ENCODE assay signal across 8 mouse cellular contexts in the genomic region with DNA sequence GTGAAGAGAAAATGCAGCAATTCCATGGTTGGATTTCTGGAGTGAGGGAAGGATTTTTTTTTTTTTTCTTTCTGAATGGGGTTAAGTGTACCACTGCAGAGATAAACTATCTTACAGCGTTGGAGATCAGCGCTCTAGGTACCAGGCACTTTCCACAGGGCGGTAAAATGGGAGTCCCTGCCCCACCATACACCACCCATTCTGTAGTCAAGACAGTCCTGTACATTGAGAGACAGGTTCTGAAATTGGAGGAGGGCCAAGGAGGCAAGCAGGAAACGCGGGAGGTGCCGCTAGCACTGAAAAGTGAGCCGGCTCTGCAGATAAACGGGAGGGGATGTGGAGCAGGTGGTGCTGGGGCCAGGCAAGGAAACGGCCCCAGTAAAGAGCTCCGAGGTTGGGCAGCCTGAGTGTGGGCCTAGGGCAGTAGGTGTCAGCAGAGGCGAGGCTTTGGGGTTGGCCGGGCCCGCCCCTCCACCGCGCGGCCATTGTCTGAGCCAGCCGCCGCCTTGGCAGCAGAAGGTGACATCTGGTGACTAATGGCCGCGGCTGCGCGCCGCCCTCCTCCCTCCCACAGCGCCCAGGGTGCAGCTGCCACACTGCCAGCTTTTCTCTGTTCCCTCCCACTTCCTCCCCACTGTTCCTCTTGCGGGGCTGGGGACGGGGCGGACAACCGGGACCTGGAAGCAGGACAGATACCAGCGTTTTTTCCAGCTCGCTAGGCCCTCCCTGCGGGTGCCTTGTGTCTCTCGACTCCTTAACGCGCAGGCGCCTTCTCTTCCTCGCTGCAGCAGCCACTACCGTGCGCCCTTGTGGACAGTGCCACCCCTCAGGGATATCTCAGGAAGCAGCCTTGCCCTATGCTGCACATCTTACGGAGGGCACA.
DNase-seq lines count a peak whose midpoint lies in the region; ATAC-seq and TF ChIP-seq lines count a peak whose summit lies in the region.

No protein-coding gene starts in this region.

- peak; percentile 84 for TF ChIP-seq CTCF in C2C12 (IDR thresholded peaks at IDR 0.05; ENCODE audit: control insufficient read depth, insufficient read depth, insufficient read length)

- H3K4me2 ChIP-seq in heart, embryonic 14.5 days (ENCODE audit: low read length), result peak overlapping the region; percentile 68
- H3K4me2 ChIP-seq in liver, embryonic 11.5 days, result peak overlapping the region; percentile 65
- peak overlapping the region; percentile 79 for H3K4me2 ChIP-seq in myocyte (ENCODE audit: low read depth)

- no peaks in the 10 kb centered on the region for H3K9me3 ChIP-seq in forebrain, embryonic 10.5 days
- H3K9me3 ChIP-seq in heart, embryonic 14.5 days (ENCODE audit: control insufficient read depth, low read length), result no peaks in the 10 kb centered on the region
- no peaks in the 10 kb centered on the region for H3K9me3 ChIP-seq in liver, embryonic 11.5 days (ENCODE audit: control insufficient read depth, low read length)

- H3K79me2 ChIP-seq in C2C12 (ENCODE audit: control insufficient read depth, insufficient read depth), result no peaks in the 10 kb centered on the region
- no peaks in the 10 kb centered on the region for H3K79me2 ChIP-seq in myocyte (ENCODE audit: control insufficient read depth, insufficient read depth)

- peaks cover 29% of the 10 kb centered on the region for H3K4me1 ChIP-seq in forebrain, embryonic 10.5 days
- peaks cover 9 to 17% of the 10 kb centered on the region in 2 experiments for H3K4me1 ChIP-seq in heart, embryonic 14.5 days (ENCODE audit: control insufficient read depth in 2 of 2, insufficient read depth in 2 of 2, low read length in 2 of 2)
- H3K4me1 ChIP-seq in liver, embryonic 11.5 days (replicated peaks; ENCODE audit: control insufficient read depth, insufficient read depth, low read length), result no peaks in the 10 kb centered on the region

- ATAC-seq in heart, embryonic 14.5 days (ENCODE audit: insufficient number of reproducible peaks, insufficient read depth, low FRiP score, low read depth), result peak; percentile 95
- ATAC-seq in liver, embryonic 11.5 days (replicated peaks; ENCODE audit: low FRiP score), result peak; percentile 88

- peak; percentile 48 for TF ChIP-seq POLR2A in myocyte (IDR thresholded peaks at IDR 0.05; ENCODE audit: insufficient read length, low read depth)

- H3K27me3 ChIP-seq in C2C12 (ENCODE audit: control insufficient read depth, insufficient read depth, insufficient read length) (no peaks in the 10 kb centered on the region), myocyte (ENCODE audit: control insufficient read depth, insufficient read depth, insufficient read length) (no peaks in the 10 kb centered on the region)
- peaks cover 9% of the 10 kb centered on the region for H3K27me3 ChIP-seq in forebrain, embryonic 10.5 days (ENCODE audit: poor library complexity, severe bottlenecking)
- H3K27me3 ChIP-seq in heart, embryonic 14.5 days (ENCODE audit: control insufficient read depth, insufficient read depth, low read length), result no peaks in the 10 kb centered on the region
- no peaks in the 10 kb centered on the region for H3K27me3 ChIP-seq in liver, embryonic 11.5 days (replicated peaks; ENCODE audit: control insufficient read depth, insufficient read depth, low read length)

- DNase-seq in brain, embryonic 18.5 days (ENCODE audit: low read depth, low spot score), result peak; percentile 81
- DNase-seq in forebrain, embryonic 10.5 days (ENCODE audit: extremely low spot score, low spot score), result peak; percentile 89
- peak; percentile 92 for DNase-seq in kidney, postnatal 10 days
- DNase-seq in liver, embryonic 11.5 days (ENCODE audit: low spot score), result peak; percentile 81
- DNase-seq in spleen, postnatal 4 days (ENCODE audit: low spot score in 2 of 2), result peak; percentile 67 to 84

- H3K79me3 ChIP-seq in C2C12 (ENCODE audit: low read depth), result no peaks in the 10 kb centered on the region

- peak overlapping the region; percentile 81 for H3K9ac ChIP-seq in heart, embryonic 14.5 days (ENCODE audit: low read length)
- H3K9ac ChIP-seq in liver, embryonic 11.5 days (ENCODE audit: low read depth, low read length), result peak overlapping the region; percentile 53

- peak overlapping the region; percentile 97 for H3K27ac ChIP-seq in forebrain, embryonic 10.5 days
- H3K27ac ChIP-seq in heart, embryonic 14.5 days (replicated peaks in 1 of 2; ENCODE audit: control insufficient read depth in 1 of 2, insufficient read depth in 1 of 2, low read depth in 2 of 2, low read length in 2 of 2), result peak overlapping the region; percentile 95 to 96
- peak overlapping the region; percentile 77 for H3K27ac ChIP-seq in liver, embryonic 11.5 days (ENCODE audit: low read depth, low read length)

- peak overlapping the region; percentile 45 for H3ac ChIP-seq in C2C12 (ENCODE audit: control insufficient read depth, insufficient read length, low read depth)
- H3ac ChIP-seq in myocyte (ENCODE audit: control insufficient read depth, insufficient read length), result no peak overlapping the region

- 1% methylated on average over 39 of the region's 39 CpGs for WGBS in forebrain, embryonic 10.5 days
- 1% methylated on average over 39 of the region's 39 CpGs for WGBS in heart, embryonic 14.5 days
- WGBS in liver, embryonic 11.5 days, result 2% methylated on average over 39 of the region's 39 CpGs

- no peak overlapping the region for H3K4me3 ChIP-seq in C2C12 (ENCODE audit: insufficient read depth, poor library complexity, severe bottlenecking)
- peak overlapping the region; percentile 56 for H3K4me3 ChIP-seq in forebrain, embryonic 10.5 days
- H3K4me3 ChIP-seq in heart, embryonic 14.5 days (ENCODE audit: control insufficient read depth in 1 of 2, insufficient read depth in 1 of 2, low read depth in 1 of 2, low read length in 2 of 2), result peak overlapping the region; percentile 52 to 59
- H3K4me3 ChIP-seq in liver, embryonic 11.5 days (ENCODE audit: low read depth, low read length), result peak overlapping the region; percentile 42
- H3K4me3 ChIP-seq in myocyte, result peak overlapping the region; percentile 11

- H3K36me3 ChIP-seq in C2C12 (ENCODE audit: control insufficient read depth, insufficient read depth) (no peaks in the 10 kb centered on the region), myocyte (ENCODE audit: control insufficient read depth, insufficient read depth) (no peaks in the 10 kb centered on the region)
- no peaks in the 10 kb centered on the region for H3K36me3 ChIP-seq in forebrain, embryonic 10.5 days (replicated peaks)
- H3K36me3 ChIP-seq in heart, embryonic 14.5 days (ENCODE audit: control insufficient read depth, insufficient read depth, low read length), result no peaks in the 10 kb centered on the region
- no peaks in the 10 kb centered on the region for H3K36me3 ChIP-seq in liver, embryonic 11.5 days (ENCODE audit: control insufficient read depth, insufficient read depth, low read length)

TF ChIP-seq in C2C12, 6 proteins besides CTCF, POLR2A, EP300 and RAD21:
- no peak for TF ChIP-seq MAX (IDR thresholded peaks at IDR 0.05)
- TF ChIP-seq CEBPB (IDR thresholded peaks at IDR 0.05; ENCODE audit: low read depth), result no peak
- peak; percentile 87 for TF ChIP-seq MYOD1 (IDR thresholded peaks at IDR 0.05; ENCODE audit: control insufficient read depth, insufficient read length, low read depth)
- TF ChIP-seq FOSL1 (IDR thresholded peaks at IDR 0.05; ENCODE audit: insufficient read depth, low read length, poor library complexity, severe bottlenecking), result no peak

TF ChIP-seq in myocyte, 11 proteins besides CTCF, POLR2A, EP300 and RAD21:
- TF ChIP-seq SRF (IDR thresholded peaks at IDR 0.05; ENCODE audit: control insufficient read depth, insufficient read length, low read depth), result peak; percentile 56
- peak; percentile 59 for TF ChIP-seq TCF12 (IDR thresholded peaks at IDR 0.05; ENCODE audit: insufficient read depth, poor library complexity, severe bottlenecking)
- TF ChIP-seq MYOD1 (IDR thresholded peaks at IDR 0.05; ENCODE audit: control insufficient read depth in 1 of 3, insufficient read length in 2 of 3, low read depth in 2 of 3), result peak in 2 of 3 experiments; percentile 94 to 99
- no peak for TF ChIP-seq E2F4 (IDR thresholded peaks at IDR 0.05; ENCODE audit: insufficient read depth)
- peak; percentile 71 for TF ChIP-seq TCF3 (IDR thresholded peaks at IDR 0.05; ENCODE audit: insufficient read length, low read depth)
- no peak for TF ChIP-seq REST (IDR thresholded peaks at IDR 0.05; ENCODE audit: insufficient read depth, insufficient read length)
- TF ChIP-seq CEBPB (IDR thresholded peaks at IDR 0.05; ENCODE audit: insufficient read depth, poor library complexity, severe bottlenecking), result no peak
- peak; percentile 65 to 93 (median 91) for TF ChIP-seq MYOG (IDR thresholded peaks at IDR 0.05; ENCODE audit: control insufficient read depth in 1 of 3, insufficient read depth in 1 of 3, insufficient read length in 2 of 3, low read depth in 2 of 3)
- TF ChIP-seq USF1 (IDR thresholded peaks at IDR 0.05; ENCODE audit: low read depth), result no peak
- peak; percentile 19 for TF ChIP-seq POLR2AphosphoS2 (IDR thresholded peaks at IDR 0.05; ENCODE audit: insufficient read length, low read depth)
- TF ChIP-seq MAX (IDR thresholded peaks at IDR 0.05; ENCODE audit: low read depth), result no peak
